Comparison of ENCODE assay signal across 15 mouse cellular contexts in genomic region chr12:16849821-16850220, GRCm38 (mm10). TPM values are rescaled to one million over a fixed set of nuclear protein-coding genes. Genes with fewer than 3 reads are reported as not detected.
DNase-seq lines count a peak whose midpoint lies in the region; ATAC-seq and TF ChIP-seq lines count a peak whose summit lies in the region.
"Had no signal": no experiment of that assay in that cellular context is flagged by ENCODE, and none has a peak within 500 bp of the region (broad histone marks: within the 10 kb centered on the region; RNA-seq: fewer than 3 reads in every experiment).

No protein-coding gene starts in this region.

- TF ChIP-seq POLR2A in cerebellum, adult 2 months (IDR thresholded peaks at IDR 0.05; ENCODE audit: borderline replicate concordance, insufficient read depth, low read length): no peak

- no peak for TF ChIP-seq CTCF in cerebellum, adult 2 months (IDR thresholded peaks at IDR 0.05; ENCODE audit: borderline replicate concordance, insufficient read depth, low read depth, low read length)
- TF ChIP-seq CTCF in layer of hippocampus, adult 2 months (conservative IDR thresholded peaks at IDR 0.05): no peak

- no peak for DNase-seq in cerebellum, adult 2 months
- DNase-seq in cerebellum, postnatal 14 days: no peak
- no peak for DNase-seq in layer of hippocampus, adult 2 months (ENCODE audit: low spot score in 2 of 2)
- no peak for DNase-seq in layer of hippocampus, postnatal 36 days
- no peak for DNase-seq in midbrain, embryonic 10.5 days (ENCODE audit: low spot score)
- DNase-seq in midbrain, embryonic 11.5 days (ENCODE audit: low spot score, missing footprints): no peak
- DNase-seq in testis, postnatal 14 days (ENCODE audit: low spot score): no peak
- DNase-seq: gastrocnemius, postnatal 10 days had no signal

- H3K9ac ChIP-seq in midbrain, embryonic 11.5 days (ENCODE audit: low read length): no peak overlapping the region
- H3K9ac ChIP-seq: embryonic facial prominence, embryonic 15.5 days; forebrain, embryonic 15.5 days; hindbrain, embryonic 13.5 days had no signal

- H3K4me3 ChIP-seq in cerebellum, adult 2 months (replicated peaks; ENCODE audit: insufficient read depth, low read depth, low read length): no peak overlapping the region
- no peak overlapping the region for H3K4me3 ChIP-seq in layer of hippocampus, adult 2 months
- no peak overlapping the region for H3K4me3 ChIP-seq in midbrain, embryonic 10.5 days
- no peak overlapping the region for H3K4me3 ChIP-seq in midbrain, embryonic 11.5 days (ENCODE audit: low read depth, low read length)
- H3K4me3 ChIP-seq: embryonic facial prominence, embryonic 15.5 days; forebrain, embryonic 15.5 days; heart, embryonic 13.5 days; hindbrain, embryonic 13.5 days had no signal

- ATAC-seq in midbrain, embryonic 11.5 days (ENCODE audit: low FRiP score): no peak
- ATAC-seq: forebrain, embryonic 15.5 days; hindbrain, postnatal 0 days had no signal

- 51% methylated on average over 2 of the region's 2 CpGs for WGBS in cerebellum, adult 2 months
- WGBS in midbrain, embryonic 10.5 days: 75% methylated on average over 2 of the region's 2 CpGs
- WGBS in midbrain, embryonic 11.5 days: 67% methylated on average over 2 of the region's 2 CpGs

- H3K4me2 ChIP-seq in midbrain, embryonic 11.5 days: no peak overlapping the region
- H3K4me2 ChIP-seq: embryonic facial prominence, embryonic 15.5 days; forebrain, embryonic 15.5 days; heart, embryonic 13.5 days; hindbrain, embryonic 13.5 days had no signal

- H3K27me3 ChIP-seq in cerebellum, adult 2 months (ENCODE audit: control insufficient read depth, insufficient read depth, low read length): no peaks in the 10 kb centered on the region
- H3K27me3 ChIP-seq in midbrain, embryonic 10.5 days (ENCODE audit: low read depth, poor library complexity, severe bottlenecking): no peaks in the 10 kb centered on the region
- no peaks in the 10 kb centered on the region for H3K27me3 ChIP-seq in midbrain, embryonic 11.5 days (ENCODE audit: control insufficient read depth, insufficient read depth, low read length)
- H3K27me3 ChIP-seq: embryonic facial prominence, embryonic 15.5 days; forebrain, embryonic 15.5 days; heart, embryonic 13.5 days; hindbrain, embryonic 13.5 days had no signal

- H3K36me3 ChIP-seq in midbrain, embryonic 10.5 days: no peaks in the 10 kb centered on the region
- no peaks in the 10 kb centered on the region for H3K36me3 ChIP-seq in midbrain, embryonic 11.5 days (ENCODE audit: control insufficient read depth, insufficient read depth, low read length)
- H3K36me3 ChIP-seq: embryonic facial prominence, embryonic 15.5 days; forebrain, embryonic 15.5 days; heart, embryonic 13.5 days; hindbrain, embryonic 13.5 days had no signal

- H3K4me1 ChIP-seq in cerebellum, adult 2 months (ENCODE audit: control insufficient read depth, insufficient read depth, low read length): peaks cover 24% of the 10 kb centered on the region
- H3K4me1 ChIP-seq in midbrain, embryonic 10.5 days: peaks cover 19% of the 10 kb centered on the region
- peaks cover 5% of the 10 kb centered on the region; the same call in 1 of the 2 replicates for H3K4me1 ChIP-seq in midbrain, embryonic 11.5 days (ENCODE audit: control insufficient read depth, insufficient read depth, low read length)
- H3K4me1 ChIP-seq: forebrain, embryonic 15.5 days had no signal

- no peaks in the 10 kb centered on the region for H3K9me3 ChIP-seq in midbrain, embryonic 10.5 days (replicated peaks)
- no peaks in the 10 kb centered on the region for H3K9me3 ChIP-seq in midbrain, embryonic 11.5 days (ENCODE audit: control insufficient read depth, low read length)
- H3K9me3 ChIP-seq: embryonic facial prominence, embryonic 15.5 days; forebrain, embryonic 15.5 days; heart, embryonic 13.5 days; hindbrain, embryonic 13.5 days had no signal

- H3K27ac ChIP-seq in cerebellum, adult 2 months (ENCODE audit: insufficient read depth, low read length): peak overlapping the region; percentile 96
- peak overlapping the region; percentile 88 for H3K27ac ChIP-seq in layer of hippocampus, adult 2 months
- H3K27ac ChIP-seq in midbrain, embryonic 10.5 days (replicated peaks): 0 out of 2 replicates have a peak overlapping the region, but pooled peaks have one; percentile 75
- no peak overlapping the region for H3K27ac ChIP-seq in midbrain, embryonic 11.5 days (ENCODE audit: low read depth, low read length)
- H3K27ac ChIP-seq: embryonic facial prominence, embryonic 15.5 days; forebrain, embryonic 15.5 days; hindbrain, embryonic 13.5 days; hindbrain, postnatal 0 days had no signal

RNA-seq across cellular contexts. Expression of gene E2f6, which starts 39.1 kb away (rescaled TPM):
- 54.6 and 62.2 TPM in 2 replicates for polyA plus RNA-seq in cerebellum, adult 2 months (2012; rRNA removed)
- total RNA-seq in layer of hippocampus, adult 2 months (2021): 10 to 100 TPM; 28.3 to 32.7 TPM
- total RNA-seq in layer of hippocampus, postnatal 36 days (2021): 10 to 100 TPM; 32.2 to 33.8 TPM
- polyA plus RNA-seq in midbrain, embryonic 10.5 days (2016; fragmentation: Nextera tagmentation; extraction: Ambion mirVana): 72.8 and 73.0 TPM in 2 replicates
- 83.8 and 85.1 TPM in 2 replicates for polyA plus RNA-seq in midbrain, embryonic 11.5 days (2014; fragmentation: Nextera tagmentation; extraction: Ambion mirVana)

RNA-seq across cellular contexts. Expression of gene Rock2, which starts 44.9 kb away (rescaled TPM):
- polyA plus RNA-seq in cerebellum, adult 2 months (2012; rRNA removed): 37.5 and 39.1 TPM in 2 replicates
- 100 to 1,000 TPM; 131 to 133 TPM for total RNA-seq in layer of hippocampus, adult 2 months (2021)
- 100 to 1,000 TPM; 136 to 137 TPM for total RNA-seq in layer of hippocampus, postnatal 36 days (2021)
- polyA plus RNA-seq in midbrain, embryonic 10.5 days (2016; fragmentation: Nextera tagmentation; extraction: Ambion mirVana): 11.4 TPM in 2 replicates
- 14.4 and 14.9 TPM in 2 replicates for polyA plus RNA-seq in midbrain, embryonic 11.5 days (2014; fragmentation: Nextera tagmentation; extraction: Ambion mirVana)

RNA-seq across cellular contexts. Expression of gene Greb1, which starts 49.1 kb away (rescaled TPM):
- polyA plus RNA-seq in cerebellum, adult 2 months (2012; rRNA removed): 1.1 and 1.4 TPM in 2 replicates
- total RNA-seq in layer of hippocampus, adult 2 months (2021): under 1 TPM; 0.27 to 0.38 TPM
- total RNA-seq in layer of hippocampus, postnatal 36 days (2021): under 1 TPM; 0.61 to 0.72 TPM
- 24.0 and 31.0 TPM in 2 replicates for polyA plus RNA-seq in midbrain, embryonic 10.5 days (2016; fragmentation: Nextera tagmentation; extraction: Ambion mirVana)
- polyA plus RNA-seq in midbrain, embryonic 11.5 days (2014; fragmentation: Nextera tagmentation; extraction: Ambion mirVana): 11.3 and 15.4 TPM in 2 replicates
- total RNA-seq: hematopoietic stem cell, adult 5-6 weeks; MEL had no signal
